Mouse (Mus musculus) cortical plate, adult 2 months (tissue): ENCODE results near the gene Inha.

Experiments
- CTCF ChIP-seq: fragments of 200-500 bp; IDR thresholded peaks from 2 replicates; pipeline ENCODE4 v1.5.1; 2011; ENCODE audit warnings: mild to moderate bottlenecking, control low read depth, low read length; ENCODE audit not compliant: insufficient read depth; ENCODE audit errors: extremely low read depth
- POLR2A ChIP-seq: fragments of 200-500 bp; IDR thresholded peaks from 2 replicates; pipeline ENCODE4 v1.6.1; 2011; ENCODE audit warnings: mild to moderate bottlenecking, low read length, control low read depth; ENCODE audit not compliant: insufficient read depth; ENCODE audit errors: extremely low read depth

GRCm38 (mm10) chr1:75462636-75463035 lies 44.2 kb upstream of the Inha start:
- no peak for TF ChIP-seq CTCF
- TF ChIP-seq POLR2A = no peak
